Mouse (Mus musculus) retina, postnatal 7 days (tissue): ENCODE measurements around the gene Akr7a5.

Experiments
- DNase-seq: peaks from one replicate; pipeline ENCODE4 v3.0.0-alpha.2; 2012; ENCODE audit warnings: low read depth, low spot score

Akr7a5 gene

GRCm38 (mm10) chr4:139310171-139310898 is at the start of gene Akr7a5, which contains the start of gene Pqlc2:
Gene Akr7a5, plus strand, starts transcription at chr4:139310744.
Gene Pqlc2, minus strand, starts transcription at chr4:139310708.
- peak; percentile 91 for DNase-seq

DNA sequence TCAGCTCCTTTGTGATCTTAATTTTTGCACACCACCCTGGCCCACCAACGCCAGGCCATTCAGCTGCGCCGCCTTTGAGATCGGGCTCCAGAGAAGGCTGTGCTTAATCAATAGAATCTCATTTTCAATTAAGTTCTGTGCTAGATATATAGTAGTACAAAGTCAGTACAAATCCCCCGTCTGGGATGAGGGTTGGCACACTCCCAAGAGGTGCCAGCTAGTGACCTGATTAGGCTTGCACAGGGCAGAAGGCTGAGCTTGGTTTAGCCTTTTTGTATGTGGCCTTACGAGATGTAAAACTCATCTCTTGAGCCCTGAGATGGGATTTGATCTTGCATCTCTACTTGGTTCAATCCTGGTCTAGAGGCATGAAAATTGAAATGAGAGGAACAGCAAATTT is 47.6 kb upstream of the Akr7a5 start:
- no peak for DNase-seq

- no peak for DNase-seq
Observed at GRCm38 (mm10) chr4:139265783-139266499, 44.6 kb upstream of the Akr7a5 start.

- DNase-seq = no peak
Observed at GRCm38 (mm10) chr4:139266500-139266865, 44.1 kb upstream of the Akr7a5 start.

DNA sequence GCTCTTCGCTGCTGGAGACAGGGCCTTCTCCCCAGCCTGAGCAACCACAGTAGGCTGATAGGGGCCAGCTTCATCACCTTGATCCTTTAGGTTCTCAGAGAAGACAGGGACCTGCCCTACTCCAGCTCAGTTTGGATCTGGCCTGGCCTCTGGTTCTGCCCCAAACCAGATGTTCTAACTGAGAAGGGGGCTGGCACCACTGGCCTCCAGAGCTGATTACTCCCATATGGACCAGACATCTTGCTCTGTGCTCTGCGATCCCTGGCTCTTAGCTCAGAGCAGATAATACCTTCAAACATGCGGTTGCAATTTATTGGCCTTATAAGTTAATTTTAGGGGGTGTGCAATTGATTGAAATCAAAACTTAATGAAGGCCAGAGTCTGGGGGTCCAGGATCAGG is 43.2 kb upstream of the Akr7a5 start:
- no peak for DNase-seq

GRCm38 (mm10) chr4:139268242-139268641 is 42.3 kb upstream of the Akr7a5 start:
- no peak for DNase-seq

DNA sequence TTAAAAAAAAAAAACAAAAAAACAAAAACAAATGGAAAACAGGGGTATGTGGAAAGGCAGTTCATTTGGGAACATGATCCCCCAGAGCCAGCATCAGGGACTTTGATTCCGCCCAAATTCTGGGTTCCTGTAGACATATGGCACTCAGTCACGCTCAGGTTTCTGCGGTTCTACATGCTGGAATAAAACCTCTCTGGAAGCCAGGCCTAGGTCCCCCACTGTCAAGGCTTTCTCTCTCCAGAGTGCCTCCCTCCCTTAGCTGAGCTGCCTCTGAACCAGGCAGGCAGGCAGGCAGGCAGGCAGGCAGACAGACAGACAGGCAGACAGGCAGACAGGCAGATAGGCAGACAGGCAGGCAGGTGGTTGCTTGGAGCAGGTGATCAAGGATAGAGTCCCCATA is 40.4 kb upstream of the Akr7a5 start:
- no peak for DNase-seq

- no peak for DNase-seq
Observed at GRCm38 (mm10) chr4:139271562-139271961, 39.0 kb upstream of the Akr7a5 start.

DNA sequence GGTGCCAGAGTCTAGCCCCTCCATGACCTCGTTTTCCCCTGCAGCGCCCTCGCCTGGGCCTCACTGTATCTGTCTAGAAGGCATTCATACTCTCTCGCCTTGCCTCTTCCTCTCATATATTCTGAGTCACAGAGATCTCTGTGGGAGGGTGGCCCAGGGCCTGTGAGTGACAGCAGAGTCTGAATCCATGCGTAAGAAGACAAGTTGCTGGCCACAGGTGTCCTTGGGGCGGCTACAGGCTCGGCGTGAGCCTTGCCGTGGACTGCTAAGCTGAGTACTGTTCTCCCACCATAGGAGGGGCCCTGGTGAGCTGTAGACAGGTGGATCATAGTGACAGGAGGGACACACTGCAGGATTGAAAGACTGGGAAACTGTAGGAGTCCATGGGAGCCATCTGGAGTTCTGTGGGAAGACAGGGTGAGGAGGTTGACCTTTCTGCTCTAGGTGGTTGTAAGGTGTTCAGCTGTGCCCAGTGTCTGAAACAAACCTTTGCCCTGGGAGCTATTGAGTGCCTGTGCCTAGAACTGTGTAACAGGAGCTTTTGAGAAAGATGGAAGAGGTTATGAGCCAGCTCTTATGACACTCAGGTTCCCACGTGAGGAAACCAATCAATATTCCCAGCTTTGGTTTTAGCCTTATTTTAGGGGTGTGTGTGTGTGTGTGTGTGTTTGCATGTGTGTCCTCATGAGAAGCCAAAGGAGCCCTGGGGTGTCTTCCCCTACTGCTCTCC is 37.4 kb upstream of the Akr7a5 start:
- no peak for DNase-seq

DNA sequence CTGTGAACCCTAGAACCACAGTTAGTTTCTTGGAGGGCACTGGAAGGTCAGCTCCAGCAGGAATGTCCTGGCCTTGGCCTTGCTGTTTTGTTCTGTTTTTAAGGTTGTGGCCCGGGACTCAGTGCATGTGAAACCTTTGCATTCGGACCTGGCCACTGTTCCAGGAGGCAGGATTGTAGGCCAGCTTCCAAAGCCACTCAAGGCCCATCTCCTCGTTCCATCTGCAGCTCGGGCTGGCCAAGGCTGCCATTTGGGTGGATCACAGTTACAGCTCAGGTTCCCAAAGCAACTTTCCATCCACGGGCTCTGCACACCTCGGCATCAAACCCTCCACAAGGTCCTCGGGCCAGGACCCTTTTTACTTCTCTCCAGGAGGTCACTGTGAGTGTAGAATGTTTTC is 36.0 kb upstream of the Akr7a5 start:
- DNase-seq = no peak

DNA sequence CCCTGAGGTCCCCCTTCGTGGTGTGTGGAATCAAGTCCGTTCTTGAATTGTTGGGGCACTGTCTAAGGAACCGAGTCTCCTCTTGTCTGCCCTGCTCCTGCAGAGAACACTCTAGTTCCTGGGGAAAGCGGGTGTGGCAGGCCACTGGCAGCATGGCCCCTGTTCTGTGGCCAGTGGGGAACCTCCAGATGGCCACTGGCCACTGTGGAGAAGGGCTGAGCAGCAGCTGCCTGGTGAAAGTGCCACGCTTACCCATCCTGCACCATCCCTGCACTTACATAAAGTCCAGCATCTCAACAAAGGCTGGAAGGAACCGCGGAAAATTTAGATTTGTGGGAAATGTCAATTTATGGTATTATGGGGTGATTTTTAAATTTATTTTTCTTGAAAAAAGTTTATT is 34.1 kb upstream of the Akr7a5 start:
- DNase-seq = no peak

DNA sequence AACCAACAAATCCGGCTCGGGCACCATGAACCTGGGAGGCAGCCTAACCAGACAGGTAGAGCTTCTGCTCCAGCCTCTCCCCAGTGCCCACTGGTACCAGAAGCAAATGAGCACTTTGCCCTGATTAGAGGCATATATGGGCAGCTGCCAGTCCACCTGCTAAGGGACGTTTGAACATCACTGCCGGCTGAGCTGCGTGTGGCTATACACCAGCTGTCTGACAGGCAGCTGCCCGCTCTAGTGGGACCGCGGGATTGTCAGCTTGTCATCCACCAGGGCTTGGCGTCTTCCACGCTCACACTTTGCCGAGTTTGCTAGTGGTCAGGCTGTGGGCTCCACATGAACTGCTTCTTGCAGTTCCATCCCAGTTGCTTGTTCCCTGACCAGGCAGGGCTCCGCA is 30.0 kb upstream of the Akr7a5 start:
- no peak for DNase-seq

DNA sequence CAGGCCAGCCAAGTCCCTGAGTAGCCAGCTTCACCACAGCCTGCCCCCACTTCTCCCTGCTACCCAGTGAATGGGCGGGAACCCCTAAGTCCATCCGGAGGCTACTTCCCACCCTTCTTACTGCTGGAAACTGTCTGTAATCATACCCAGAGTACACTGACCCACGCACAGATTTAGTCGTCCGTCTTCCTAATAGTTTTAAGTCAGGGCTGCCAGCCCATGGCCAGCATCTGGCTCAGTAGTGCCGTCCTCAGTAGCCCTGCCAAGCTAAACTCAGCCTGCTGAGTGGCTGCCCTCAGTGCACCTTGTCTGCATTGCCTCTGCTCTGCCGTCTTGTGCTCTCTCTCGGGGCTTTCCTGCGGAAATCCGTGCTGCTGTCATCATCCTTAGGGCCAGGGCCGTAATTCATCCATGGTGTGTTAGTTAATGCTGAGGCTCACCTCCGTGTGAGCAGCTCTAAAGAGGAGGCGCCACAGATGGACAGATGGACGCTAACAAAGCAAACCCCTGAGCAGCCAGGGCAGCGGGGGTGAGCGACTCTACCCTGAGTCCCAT is 28.7 kb upstream of the Akr7a5 start:
- DNase-seq = no peak

DNA sequence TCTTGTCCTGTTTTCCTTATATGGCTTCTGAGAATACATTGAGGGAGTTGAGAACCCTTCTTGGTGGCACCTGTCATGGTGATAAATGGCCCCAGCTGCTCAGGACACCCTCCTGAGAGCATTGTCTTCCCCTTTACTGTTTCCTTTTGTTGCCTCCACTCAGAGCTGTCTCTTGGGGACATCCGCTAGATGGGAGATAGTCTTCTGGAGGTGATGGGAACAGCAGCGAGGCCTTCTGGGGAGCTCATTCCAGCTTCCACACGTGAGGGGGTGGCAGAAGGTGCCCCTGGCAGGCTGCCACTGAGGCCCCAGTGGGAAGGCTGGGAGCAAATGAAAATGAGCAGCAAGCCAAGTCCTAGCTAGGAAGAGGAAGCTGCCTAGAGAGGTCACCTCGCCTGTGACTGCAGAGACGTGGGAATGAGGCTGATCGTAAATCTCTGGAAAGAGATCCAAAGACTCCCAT is 27.6 kb upstream of the Akr7a5 start:
- DNase-seq = no peak

DNA sequence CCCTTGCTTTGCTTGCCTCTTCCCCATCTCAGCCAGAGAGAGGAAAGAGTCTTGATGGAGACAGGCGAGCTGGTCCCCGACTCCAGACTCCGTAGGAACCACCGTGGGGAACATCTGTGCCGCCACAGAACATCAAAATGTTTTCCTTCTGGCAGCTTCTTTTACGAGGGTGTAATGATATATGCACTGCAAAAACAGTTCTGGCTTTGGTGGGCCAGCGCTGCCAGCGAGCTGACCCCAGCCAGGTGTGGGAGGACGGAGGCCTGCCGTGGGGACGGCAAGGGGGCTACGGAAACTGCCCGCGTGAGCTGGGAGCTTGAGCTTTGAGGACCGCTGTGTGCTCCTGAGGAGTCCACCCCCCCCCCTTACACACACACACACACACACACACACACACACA is 25.7 kb upstream of the Akr7a5 start:
- no peak for DNase-seq

- no peak for DNase-seq
Observed at GRCm38 (mm10) chr4:139286234-139286633, 24.3 kb upstream of the Akr7a5 start.

DNA sequence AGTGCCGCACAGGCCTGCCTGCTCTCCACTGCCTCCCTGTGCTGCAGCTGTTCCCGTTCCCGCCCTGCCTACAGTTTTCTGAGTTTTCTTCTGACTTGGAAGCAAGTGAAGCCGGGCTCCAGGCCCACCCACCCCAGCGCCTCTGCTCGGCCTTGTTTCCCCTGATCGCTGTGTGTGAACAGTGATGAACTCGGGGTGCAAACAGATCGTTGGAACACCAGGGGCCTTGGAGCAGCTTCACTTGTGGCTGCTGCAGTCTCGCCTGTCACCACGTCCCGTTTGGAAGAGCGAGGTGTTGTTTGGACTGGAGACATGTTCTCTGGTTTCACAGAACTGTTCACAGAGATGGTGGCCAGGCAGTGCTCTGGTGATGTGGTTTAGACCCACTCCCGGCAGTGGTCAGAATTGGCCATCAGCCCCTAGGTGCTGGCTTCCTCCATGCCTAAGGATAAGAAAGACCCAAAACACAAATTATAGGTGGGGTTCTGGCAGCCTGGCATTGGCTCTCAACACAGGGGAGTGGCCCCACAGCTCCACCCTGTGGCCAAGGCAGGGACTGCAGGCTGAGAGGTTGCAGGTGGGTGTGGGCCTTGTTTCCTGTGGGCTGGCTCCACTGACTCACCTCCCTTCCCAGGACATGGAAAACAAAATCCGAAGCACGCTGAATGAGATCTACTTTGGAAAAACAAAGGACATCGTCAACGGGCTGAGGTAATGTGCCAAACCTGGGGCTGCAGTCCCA is 23.3 kb upstream of the Akr7a5 start:
- DNase-seq = peak; percentile 52

GRCm38 (mm10) chr4:139289017-139289416 is 21.5 kb upstream of the Akr7a5 start:
- no peak for DNase-seq

DNA sequence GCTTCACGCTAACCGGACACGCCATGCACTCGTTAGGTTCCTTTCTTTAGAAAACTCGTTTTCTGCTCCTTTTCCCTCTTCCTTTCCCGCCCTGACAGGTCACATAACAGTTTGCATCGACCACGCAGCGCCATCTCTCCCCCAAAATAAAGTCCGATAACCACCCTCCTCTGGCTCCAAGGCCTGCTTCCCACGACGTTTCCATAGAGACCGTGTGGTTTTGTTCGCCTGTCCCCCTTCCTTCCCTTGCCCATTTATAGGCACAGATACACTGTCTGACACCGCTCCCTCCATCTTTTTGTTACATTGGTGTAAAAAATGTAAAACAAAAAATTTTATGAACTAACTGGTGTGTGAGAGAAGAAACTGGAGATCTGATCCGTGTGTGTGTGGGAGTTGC is 19.4 kb upstream of the Akr7a5 start:
- DNase-seq = no peak

DNA sequence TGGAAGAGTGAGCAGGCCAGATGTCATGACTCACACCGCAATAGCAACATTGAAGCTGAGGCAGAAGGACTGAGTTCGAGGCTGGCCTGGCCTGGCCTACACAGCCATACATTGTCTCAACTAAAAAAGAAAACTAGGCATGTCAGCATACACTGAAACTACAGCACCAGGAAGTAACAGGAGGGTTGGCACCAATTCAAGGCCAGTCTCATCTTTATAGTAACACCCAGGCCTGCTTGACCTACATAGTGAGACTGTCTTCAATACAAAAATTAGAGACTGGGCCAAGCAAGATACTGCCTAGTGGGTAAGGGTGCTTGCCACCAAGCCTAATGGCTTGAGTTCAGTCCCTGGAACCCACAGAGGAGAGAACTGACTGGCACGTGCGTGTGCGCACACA is 18.5 kb upstream of the Akr7a5 start:
- DNase-seq = no peak

DNA sequence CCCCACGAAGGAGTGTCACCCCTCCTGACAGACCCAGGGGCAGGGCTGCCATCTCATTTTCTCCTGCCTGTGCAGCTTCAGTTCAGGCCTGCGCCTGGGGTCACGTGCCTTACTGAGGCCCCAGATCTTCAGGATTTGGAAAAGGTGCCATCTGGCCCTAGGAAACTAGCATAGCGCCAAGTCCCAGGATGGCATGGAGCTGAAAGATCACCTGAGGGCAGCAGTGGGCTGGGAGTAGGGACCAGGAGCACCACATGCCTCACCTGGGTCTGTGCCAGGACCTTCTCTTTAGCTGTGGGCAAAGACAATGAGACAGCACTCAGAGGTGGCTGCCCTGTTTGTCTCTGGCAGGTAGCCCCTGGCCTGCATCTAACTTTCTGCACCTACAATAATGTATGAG is 13.0 kb upstream of the Akr7a5 start:
- no peak for DNase-seq
